Mouse (Mus musculus): ENCODE data around the gene Pld4.
"Not testable (repeated sequence)": the region's sequence is repeated elsewhere in the genome, so short reads cannot be mapped to it uniquely, and the experiment has no call there.

Gene Pld4

GRCm38 (mm10) chr12:112800476-112800875 lies 40.0 kb downstream of the Pld4 start:
- peak; percentile 87 for DNase-seq (ENCODE audit: low read depth, low spot score)

GRCm38 (mm10) chr12:112801864-112802846 lies 41.7 kb downstream of the Pld4 start, which contains the start of gene Ahnak2:
Ahnak2 (minus strand) TSS chr12:112802657.
- DNase-seq (ENCODE audit: low read depth, low spot score) = peak; percentile 41

GRCm38 (mm10) chr12:112802917-112803316 lies 42.5 kb downstream of the Pld4 start:
- DNase-seq (ENCODE audit: low read depth, low spot score) = no peak

- DNase-seq (ENCODE audit: low read depth, low spot score) = no peak
Observed at GRCm38 (mm10) chr12:112804046-112804445, 43.6 kb downstream of the Pld4 start.

GRCm38 (mm10) chr12:112806044-112806443 lies 45.6 kb downstream of the Pld4 start:
- no peak for DNase-seq (ENCODE audit: low read depth, low spot score)

- no peak for DNase-seq (ENCODE audit: low read depth, low spot score)
Observed at GRCm38 (mm10) chr12:112807796-112808195, 47.3 kb downstream of the Pld4 start.

- no peak for DNase-seq (ENCODE audit: low read depth, low spot score)
Observed at GRCm38 (mm10) chr12:112808212-112808586, 47.7 kb downstream of the Pld4 start.

GRCm38 (mm10) chr12:112808587-112809364 lies 48.3 kb downstream of the Pld4 start, which contains the start of gene Clba1:
Clba1 (plus strand) TSS chr12:112808937.
- peak; percentile 98 for DNase-seq (ENCODE audit: low read depth, low spot score)

- DNase-seq (ENCODE audit: low read depth, low spot score) = no peak
Observed at GRCm38 (mm10) chr12:112809641-112810040, 49.2 kb downstream of the Pld4 start.

- DNase-seq (ENCODE audit: low read depth, low spot score) = peak; percentile 42
Observed at GRCm38 (mm10) chr12:112810092-112810885, 49.8 kb downstream of the Pld4 start.

GRCm38 (mm10) chr12:112813370-112813769 lies 52.9 kb downstream of the Pld4 start:
- no peak for DNase-seq (ENCODE audit: low read depth, low spot score)

GRCm38 (mm10) chr12:112814682-112815470 lies 54.4 kb downstream of the Pld4 start:
- no peak for DNase-seq (ENCODE audit: low read depth, low spot score)

GRCm38 (mm10) chr12:112816294-112816693 lies 55.8 kb downstream of the Pld4 start:
- peak; percentile 68 for DNase-seq (ENCODE audit: low read depth, low spot score)

GRCm38 (mm10) chr12:112816866-112817265 lies 56.4 kb downstream of the Pld4 start:
- DNase-seq (ENCODE audit: low read depth, low spot score) = not testable (repeated sequence)
